Mouse (Mus musculus): Measurements from ENCODE around the gene Prkce. TPM values are rescaled to one million over a fixed set of nuclear protein-coding genes. Genes with fewer than 3 reads are reported as not detected.

Gene Prkce
- polyA plus RNA-seq, 1 experiment from 2014 or later = 5.5 TPM

- no peak overlapping the region for H3K4me3 ChIP-seq (ENCODE audit: low read length)
- H3K27me3 ChIP-seq (ENCODE audit: insufficient read depth, low read length) = no peaks in the 10 kb centered on the region
- H3K4me1 ChIP-seq (ENCODE audit: insufficient read depth, low read length) = no peaks in the 10 kb centered on the region
- H3K4me2 ChIP-seq (replicated peaks; ENCODE audit: low read depth, low read length) = no peak overlapping the region
- H3K27ac ChIP-seq (ENCODE audit: low read length) = no peak overlapping the region
- no peaks in the 10 kb centered on the region for H3K36me3 ChIP-seq (ENCODE audit: insufficient read depth, low read length)
- WGBS = 78% methylated on average over 20 of the region's 20 CpGs
- H3K9me3 ChIP-seq (ENCODE audit: low read length) = no peaks in the 10 kb centered on the region
- no peak for ATAC-seq (ENCODE audit: low FRiP score, low TSS enrichment)
- H3K9ac ChIP-seq (replicated peaks; ENCODE audit: low read length) = no peak overlapping the region
These were observed 270.1 kb downstream of the Prkce start for GRCm38 (mm10) chr17:86437516-86438277.

GRCm38 (mm10) chr17:86438278-86438661 is 270.7 kb downstream of the Prkce start:
- Histone ChIP-seq H3K4me3 (ENCODE audit: low read length) (no peak overlapping the region), H3K36me3 (ENCODE audit: insufficient read depth, low read length) (no peaks in the 10 kb centered on the region), H3K27ac (ENCODE audit: low read length) (no peak overlapping the region), H3K4me2 (replicated peaks; ENCODE audit: low read depth, low read length) (no peak overlapping the region), H3K9me3 (ENCODE audit: low read length) (no peaks in the 10 kb centered on the region), H3K9ac (replicated peaks; ENCODE audit: low read length) (no peak overlapping the region), H3K4me1 (ENCODE audit: insufficient read depth, low read length) (no peaks in the 10 kb centered on the region), H3K27me3 (ENCODE audit: insufficient read depth, low read length) (no peaks in the 10 kb centered on the region)
- WGBS = 85% methylated on average over 3 of the region's 3 CpGs
- ATAC-seq (ENCODE audit: low FRiP score, low TSS enrichment) = no peak

GRCm38 (mm10) chr17:86438763-86439162 is 271.2 kb downstream of the Prkce start:
- H3K4me2 ChIP-seq (replicated peaks; ENCODE audit: low read depth, low read length) = no peak overlapping the region
- no peak for ATAC-seq (ENCODE audit: low FRiP score, low TSS enrichment)
- WGBS = 84% methylated on average over 5 of the region's 5 CpGs
- no peaks in the 10 kb centered on the region for H3K4me1 ChIP-seq (ENCODE audit: insufficient read depth, low read length)
- no peak overlapping the region for H3K4me3 ChIP-seq (ENCODE audit: low read length)
- H3K27me3 ChIP-seq (ENCODE audit: insufficient read depth, low read length) = no peaks in the 10 kb centered on the region
- no peak overlapping the region for H3K9ac ChIP-seq (replicated peaks; ENCODE audit: low read length)
- H3K27ac ChIP-seq (ENCODE audit: low read length) = no peak overlapping the region
- no peaks in the 10 kb centered on the region for H3K9me3 ChIP-seq (ENCODE audit: low read length)
- H3K36me3 ChIP-seq (ENCODE audit: insufficient read depth, low read length) = no peaks in the 10 kb centered on the region

DNA sequence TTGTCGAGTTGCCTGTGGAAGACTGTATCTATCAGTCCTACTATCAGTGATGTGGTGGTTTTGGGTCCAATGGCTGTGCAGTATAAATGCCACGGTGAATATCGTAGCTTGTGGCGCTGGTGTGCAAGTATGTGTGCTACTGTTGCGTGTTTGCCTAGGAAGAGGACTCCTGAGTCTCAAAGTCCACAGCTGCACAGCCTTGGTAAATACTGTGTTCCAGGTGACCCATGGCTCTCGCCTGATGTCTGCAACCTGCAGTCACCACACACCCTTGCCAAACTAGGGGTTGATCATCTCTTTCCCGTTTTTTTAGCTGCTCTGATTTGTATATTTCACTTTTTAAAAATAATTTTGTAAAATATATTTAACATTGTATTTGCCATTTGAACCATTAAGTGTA is 273.5 kb downstream of the Prkce start:
- Histone ChIP-seq H3K4me1 (ENCODE audit: insufficient read depth, low read length) (peaks cover 13% of the 10 kb centered on the region), H3K9me3 (ENCODE audit: low read length) (no peaks in the 10 kb centered on the region), H3K27me3 (ENCODE audit: insufficient read depth, low read length) (no peaks in the 10 kb centered on the region), H3K4me2 (replicated peaks; ENCODE audit: low read depth, low read length) (no peak overlapping the region), H3K27ac (ENCODE audit: low read length) (no peak overlapping the region), H3K9ac (replicated peaks; ENCODE audit: low read length) (no peak overlapping the region), H3K36me3 (ENCODE audit: insufficient read depth, low read length) (no peaks in the 10 kb centered on the region), H3K4me3 (ENCODE audit: low read length) (no peak overlapping the region)
- no peak for ATAC-seq (ENCODE audit: low FRiP score, low TSS enrichment)
- WGBS = 91% methylated on average over 7 of the region's 7 CpGs

- Histone ChIP-seq H3K27ac (ENCODE audit: low read length) (no peak overlapping the region), H3K9me3 (ENCODE audit: low read length) (peaks cover 7% of the 10 kb centered on the region; the same call in 1 of the 2 replicates), H3K4me3 (ENCODE audit: low read length) (no peak overlapping the region), H3K4me1 (ENCODE audit: insufficient read depth, low read length) (peaks cover 13% of the 10 kb centered on the region), H3K27me3 (ENCODE audit: insufficient read depth, low read length) (no peaks in the 10 kb centered on the region), H3K4me2 (replicated peaks; ENCODE audit: low read depth, low read length) (no peak overlapping the region), H3K9ac (replicated peaks; ENCODE audit: low read length) (no peak overlapping the region), H3K36me3 (ENCODE audit: insufficient read depth, low read length) (no peaks in the 10 kb centered on the region)
- 75% methylated on average over 7 of the region's 7 CpGs for WGBS
- no peak for ATAC-seq (ENCODE audit: low FRiP score, low TSS enrichment)
These were observed 276.3 kb downstream of the Prkce start for GRCm38 (mm10) chr17:86443886-86444285.

DNA sequence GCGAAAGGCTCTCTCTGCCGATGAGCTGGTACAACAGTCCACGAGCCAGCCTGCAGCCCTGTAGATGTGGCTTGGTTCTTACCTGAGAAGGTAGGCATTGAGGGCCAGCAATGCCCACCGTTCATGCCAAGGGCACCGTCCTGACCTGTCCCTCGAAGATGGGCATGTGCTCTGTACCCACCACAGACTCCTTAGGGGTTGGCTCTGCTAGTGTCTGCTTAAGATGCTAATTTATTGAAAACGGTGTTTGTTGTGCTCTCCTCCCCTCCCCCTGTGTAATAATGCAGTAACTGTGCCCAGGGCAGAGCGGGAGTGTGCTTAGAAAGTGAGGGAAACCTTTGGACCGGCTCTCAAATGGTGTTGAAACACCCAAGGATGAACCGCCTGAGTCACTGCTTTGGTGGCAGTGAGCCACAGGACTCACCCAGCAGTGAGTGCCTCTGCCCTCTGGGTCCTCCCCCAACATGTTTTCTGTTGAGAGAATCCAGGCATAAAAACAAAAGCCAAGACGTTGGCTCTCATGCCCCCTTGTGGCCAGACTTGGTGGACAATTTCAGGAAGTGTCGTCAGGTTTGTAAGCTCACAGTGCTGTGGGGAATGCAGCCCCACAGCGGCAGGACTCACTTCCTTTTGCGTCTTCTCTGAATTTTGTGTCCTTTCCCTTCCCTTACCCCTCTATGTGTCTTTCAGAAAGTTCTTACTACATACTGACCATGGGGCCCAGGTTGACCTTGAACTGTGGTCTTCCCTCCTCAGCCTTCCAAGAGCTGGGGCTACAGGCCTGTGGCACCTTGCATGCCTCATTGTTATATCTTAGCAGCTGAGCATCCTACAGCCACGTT is 277.2 kb downstream of the Prkce start:
- H3K4me2 ChIP-seq (replicated peaks; ENCODE audit: low read depth, low read length) = peak overlapping the region; percentile 28; the same call in 1 of the 2 replicates
- H3K4me3 ChIP-seq (ENCODE audit: low read length) = no peak overlapping the region
- H3K9ac ChIP-seq (replicated peaks; ENCODE audit: low read length) = peak overlapping the region; percentile 50
- ATAC-seq (ENCODE audit: low FRiP score, low TSS enrichment) = peak; percentile 96
- H3K4me1 ChIP-seq (ENCODE audit: insufficient read depth, low read length) = peaks cover 13% of the 10 kb centered on the region
- no peaks in the 10 kb centered on the region for H3K27me3 ChIP-seq (ENCODE audit: insufficient read depth, low read length)
- no peaks in the 10 kb centered on the region for H3K36me3 ChIP-seq (ENCODE audit: insufficient read depth, low read length)
- H3K9me3 ChIP-seq (ENCODE audit: low read length) = peaks cover 7% of the 10 kb centered on the region; the same call in 1 of the 2 replicates
- WGBS = 37% methylated on average over 15 of the region's 15 CpGs
- H3K27ac ChIP-seq (ENCODE audit: low read length) = no peak overlapping the region

DNA sequence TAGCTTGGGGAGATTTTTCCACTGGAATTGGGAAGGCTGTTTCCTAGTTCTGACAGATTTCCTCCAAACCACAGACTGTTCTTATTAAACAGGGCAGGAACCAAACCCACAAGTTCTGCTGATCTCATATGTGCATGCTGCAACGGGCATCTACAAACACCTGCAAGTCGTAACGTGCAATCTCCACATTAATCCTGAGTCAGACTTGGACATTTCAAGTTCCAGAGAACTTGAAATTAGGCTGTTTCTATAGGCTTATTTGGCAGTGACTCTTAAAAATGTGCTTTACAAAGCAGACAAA is 277.8 kb downstream of the Prkce start:
- H3K4me1 ChIP-seq (ENCODE audit: insufficient read depth, low read length) = peaks cover 13% of the 10 kb centered on the region
- H3K9ac ChIP-seq (replicated peaks; ENCODE audit: low read length) = peak overlapping the region; percentile 50
- H3K4me3 ChIP-seq (ENCODE audit: low read length) = no peak overlapping the region
- no peak overlapping the region for H3K27ac ChIP-seq (ENCODE audit: low read length)
- 82% methylated on average over 3 of the region's 3 CpGs for WGBS
- no peak for ATAC-seq (ENCODE audit: low FRiP score, low TSS enrichment)
- H3K9me3 ChIP-seq (ENCODE audit: low read length) = peaks cover 7% of the 10 kb centered on the region; the same call in 1 of the 2 replicates
- 0 out of 2 replicates have a peak overlapping the region, but pooled peaks have one; percentile 13 for H3K4me2 ChIP-seq (replicated peaks; ENCODE audit: low read depth, low read length)
- H3K36me3 ChIP-seq (ENCODE audit: insufficient read depth, low read length) = no peaks in the 10 kb centered on the region
- H3K27me3 ChIP-seq (ENCODE audit: insufficient read depth, low read length) = no peaks in the 10 kb centered on the region

DNA sequence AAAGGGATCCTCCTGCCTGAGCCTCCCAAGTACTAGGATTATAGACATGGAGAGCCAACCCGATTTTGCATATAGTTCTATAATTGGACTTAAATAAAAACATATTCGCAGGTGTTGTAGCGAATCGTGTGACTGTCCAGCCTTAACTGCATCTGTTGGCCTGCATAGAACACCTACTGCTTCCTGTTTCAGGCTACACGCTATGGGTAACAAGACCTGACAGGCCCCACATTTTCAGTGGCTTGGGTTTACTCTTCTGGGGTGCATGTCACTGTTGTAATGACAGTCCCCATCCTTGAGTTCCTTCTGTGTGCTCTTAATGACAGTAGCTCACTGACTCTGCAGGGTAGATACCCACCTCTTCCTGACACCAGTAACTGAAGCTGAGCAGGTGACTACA is 278.3 kb downstream of the Prkce start:
- Histone ChIP-seq H3K36me3 (ENCODE audit: insufficient read depth, low read length) (no peaks in the 10 kb centered on the region), H3K9ac (replicated peaks; ENCODE audit: low read length) (no peak overlapping the region), H3K27me3 (ENCODE audit: insufficient read depth, low read length) (no peaks in the 10 kb centered on the region), H3K9me3 (ENCODE audit: low read length) (peaks cover 7% of the 10 kb centered on the region; the same call in 1 of the 2 replicates), H3K4me1 (ENCODE audit: insufficient read depth, low read length) (peaks cover 13% of the 10 kb centered on the region), H3K4me3 (ENCODE audit: low read length) (no peak overlapping the region), H3K27ac (ENCODE audit: low read length) (no peak overlapping the region), H3K4me2 (replicated peaks; ENCODE audit: low read depth, low read length) (no peak overlapping the region)
- 92% methylated on average over 5 of the region's 5 CpGs for WGBS
- no peak for ATAC-seq (ENCODE audit: low FRiP score, low TSS enrichment)

DNA sequence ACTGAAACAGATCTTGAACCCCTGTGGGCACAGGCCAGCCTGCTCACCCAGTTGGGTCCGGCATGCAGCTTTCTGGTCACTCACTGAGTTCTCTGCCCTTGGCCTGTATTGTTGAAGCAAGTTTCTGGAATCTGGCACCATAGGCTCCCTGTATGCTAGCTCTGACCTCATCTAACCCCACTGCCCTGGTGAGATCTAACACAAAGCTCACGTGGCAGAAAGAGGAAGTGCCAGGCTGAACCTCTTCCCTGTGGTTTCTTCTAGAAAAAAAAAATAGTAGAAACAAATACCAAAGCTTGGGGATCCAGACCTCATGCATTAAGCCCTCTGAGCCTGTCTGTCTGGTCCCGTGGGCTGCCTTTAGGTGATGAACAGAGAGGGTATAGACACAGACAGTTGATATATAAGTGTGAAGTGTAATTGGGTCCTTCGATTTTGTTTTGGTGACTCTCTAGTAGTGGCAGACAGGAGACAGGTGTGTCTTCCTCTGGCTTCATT is 279.6 kb downstream of the Prkce start:
- ATAC-seq (ENCODE audit: low FRiP score, low TSS enrichment) = no peak
- H3K36me3 ChIP-seq (ENCODE audit: insufficient read depth, low read length) = no peaks in the 10 kb centered on the region
- 83% methylated on average over 4 of the region's 4 CpGs for WGBS
- peaks cover 7% of the 10 kb centered on the region; the same call in 1 of the 2 replicates for H3K9me3 ChIP-seq (ENCODE audit: low read length)
- H3K4me2 ChIP-seq (replicated peaks; ENCODE audit: low read depth, low read length) = no peak overlapping the region
- H3K4me3 ChIP-seq (ENCODE audit: low read length) = no peak overlapping the region
- no peaks in the 10 kb centered on the region for H3K27me3 ChIP-seq (ENCODE audit: insufficient read depth, low read length)
- H3K4me1 ChIP-seq (ENCODE audit: insufficient read depth, low read length) = peaks cover 13% of the 10 kb centered on the region
- no peak overlapping the region for H3K9ac ChIP-seq (replicated peaks; ENCODE audit: low read length)
- H3K27ac ChIP-seq (ENCODE audit: low read length) = no peak overlapping the region

DNA sequence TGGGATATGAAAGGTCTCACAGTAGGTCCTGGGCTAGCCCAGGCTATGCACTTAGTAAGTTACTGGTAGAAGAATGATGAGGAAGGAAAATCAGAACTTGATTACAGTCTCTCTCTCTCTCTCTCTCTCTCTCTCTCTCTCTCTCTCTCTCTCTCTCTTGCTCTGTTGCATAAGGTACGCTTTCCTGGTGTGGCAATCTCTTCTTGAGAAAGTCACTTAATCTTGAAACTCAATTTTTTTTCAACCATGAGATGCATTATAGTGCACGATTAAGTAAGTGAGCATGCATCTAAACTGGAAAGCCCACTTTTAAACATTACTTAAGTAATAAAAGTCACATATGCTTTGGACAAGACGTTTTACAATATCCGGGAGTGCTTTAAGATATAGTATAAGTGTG is 285.3 kb downstream of the Prkce start:
- no peak overlapping the region for H3K27ac ChIP-seq (ENCODE audit: low read length)
- H3K4me3 ChIP-seq (ENCODE audit: low read length) = no peak overlapping the region
- H3K4me2 ChIP-seq (replicated peaks; ENCODE audit: low read depth, low read length) = no peak overlapping the region
- peaks cover 5% of the 10 kb centered on the region; the same call in 1 of the 2 replicates for H3K9me3 ChIP-seq (ENCODE audit: low read length)
- no peak overlapping the region for H3K9ac ChIP-seq (replicated peaks; ENCODE audit: low read length)
- no peaks in the 10 kb centered on the region for H3K27me3 ChIP-seq (ENCODE audit: insufficient read depth, low read length)
- H3K36me3 ChIP-seq (ENCODE audit: insufficient read depth, low read length) = no peaks in the 10 kb centered on the region
- no peaks in the 10 kb centered on the region for H3K4me1 ChIP-seq (ENCODE audit: insufficient read depth, low read length)
- ATAC-seq (ENCODE audit: low FRiP score, low TSS enrichment) = no peak
- WGBS = 77% methylated on average over 4 of the region's 4 CpGs
